Mouse (Mus musculus) neural tube, embryonic 15.5 days (tissue): Measurements from ENCODE around the gene 1700067K01Rik. TPM values are rescaled to one million over a fixed set of nuclear protein-coding genes. Genes with fewer than 3 reads are reported as not detected.

ENCODE experiments used
- ATAC-seq: fragments of 200-750 bp; cut with Nextera tagmentation; 2 replicates; pipeline ENCODE4 v1.8.0; 2017; ENCODE audit warnings: mild to moderate bottlenecking, moderate TSS enrichment, moderate library complexity; ENCODE audit not compliant: low FRiP score
- H3K27ac ChIP-seq: fragments of 300-500 bp; sonication (generic); replicated peaks from 2 replicates; pipeline ENCODE4 v1.5.1; 2015; ENCODE audit warnings: mild to moderate bottlenecking, inconsistent platforms
- H3K27me3 ChIP-seq: fragments of 300-500 bp; sonication (generic); replicated peaks from 2 replicates; pipeline ENCODE4 v1.6.1; 2015; ENCODE audit warnings: inconsistent platforms
- H3K36me3 ChIP-seq: fragments of 300-500 bp; sonication (generic); 2 replicates; pipeline ENCODE4 v1.6.1; 2015; ENCODE audit warnings: inconsistent platforms
- H3K4me1 ChIP-seq: fragments of 300-500 bp; sonication (generic); 2 replicates; pipeline ENCODE4 v1.6.1; 2015; ENCODE audit warnings: inconsistent platforms
- H3K4me2 ChIP-seq: fragments of 300-500 bp; sonication (generic); 2 replicates; pipeline ENCODE4 v1.6.1; 2015; ENCODE audit warnings: inconsistent platforms, mild to moderate bottlenecking, moderate library complexity
- H3K4me3 ChIP-seq: fragments of 300-500 bp; sonication (generic); replicated peaks from 2 replicates; pipeline ENCODE4 v1.5.1; 2015; ENCODE audit warnings: mild to moderate bottlenecking, inconsistent platforms
- H3K9ac ChIP-seq: fragments of 300-500 bp; sonication (generic); replicated peaks from 2 replicates; pipeline ENCODE4 v1.6.1; 2015; ENCODE audit warnings: mild to moderate bottlenecking, inconsistent platforms
- H3K9me3 ChIP-seq: fragments of 300-500 bp; sonication (generic); replicated peaks from 2 replicates; pipeline ENCODE4 v1.6.1; 2016; ENCODE audit warnings: inconsistent platforms
- WGBS: fragments of 180-500 bp; shearing (Covaris S2); methylation state at CpG from one replicate; pipeline ENCODE4 v1.1.7; 2015; ENCODE audit warnings: mixed read lengths; 5-methylcytosine and 5-hydroxymethylcytosine counted together
- polyA plus RNA-seq: library from polyadenylated mRNA; unstranded; fragments of >200 nt; fragmentation: Nextera tagmentation; extraction: Ambion mirVana; gene quantifications from 2 replicates; pipeline ENCODE4 v1.2.1, GENCODE M21; 2015

Gene 1700067K01Rik
- polyA plus RNA-seq, 1 experiment from 2014 or later, result 1.2 TPM

DNA sequence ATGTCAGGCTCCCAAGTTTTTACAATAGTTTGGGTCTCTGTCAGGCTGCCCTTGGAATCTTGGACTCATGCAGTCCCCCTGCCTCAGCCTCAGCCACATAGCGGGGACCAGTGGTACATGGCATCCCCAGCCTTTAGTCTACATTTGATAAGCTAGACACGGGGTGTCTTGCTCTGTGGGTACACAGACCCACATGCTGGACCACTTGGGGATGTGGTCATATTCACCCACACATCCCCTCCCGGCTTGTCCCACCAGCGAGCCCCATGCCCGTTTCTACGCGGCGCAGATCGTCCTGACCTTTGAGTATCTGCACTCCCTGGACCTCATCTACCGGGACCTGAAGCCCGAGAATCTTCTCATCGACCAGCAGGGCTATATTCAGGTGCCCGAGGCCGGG is 11.1 kb upstream of the 1700067K01Rik start:
- Histone ChIP-seq H3K36me3 (peaks cover 82% of the 10 kb centered on the region), H3K4me3 (no peak overlapping the region), H3K27ac (no peak overlapping the region), H3K4me2 (no peak overlapping the region), H3K4me1 (no peaks in the 10 kb centered on the region), H3K27me3 (no peaks in the 10 kb centered on the region), H3K9ac (no peak overlapping the region), H3K9me3 (no peaks in the 10 kb centered on the region)
- no peak for ATAC-seq
- WGBS, result 96% methylated on average over 14 of the region's 14 CpGs

DNA sequence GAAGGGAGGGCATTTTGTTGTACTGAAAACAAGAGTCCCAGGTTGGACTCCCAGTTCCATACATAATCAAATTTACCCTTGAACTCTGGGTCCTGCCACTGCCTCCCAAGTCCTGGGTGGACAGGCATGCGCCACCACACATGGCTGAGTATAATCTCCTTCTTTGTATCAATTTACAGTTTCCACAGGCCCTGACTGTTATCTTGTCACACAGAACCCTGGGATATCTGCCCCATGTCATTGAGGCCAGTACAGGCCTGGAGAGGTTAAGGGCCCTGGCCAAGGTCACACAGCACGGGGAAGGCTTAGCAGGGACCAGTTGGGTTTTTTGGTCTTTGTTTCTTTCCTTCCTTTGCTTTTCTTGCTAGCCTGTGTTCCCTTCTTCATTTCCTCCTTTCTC is 8.8 kb upstream of the 1700067K01Rik start:
- no peaks in the 10 kb centered on the region for H3K9me3 ChIP-seq
- peaks cover 8% of the 10 kb centered on the region for H3K4me1 ChIP-seq
- no peak for ATAC-seq
- no peaks in the 10 kb centered on the region for H3K27me3 ChIP-seq
- no peak overlapping the region for H3K4me3 ChIP-seq
- no peak overlapping the region for H3K9ac ChIP-seq
- no peak overlapping the region for H3K27ac ChIP-seq
- no peak overlapping the region for H3K4me2 ChIP-seq
- WGBS, result 82% methylated on average over 2 of the region's 2 CpGs
- H3K36me3 ChIP-seq, result peaks cover 63% of the 10 kb centered on the region

GRCm38 (mm10) chr8:83994030-83994429 is 7.3 kb upstream of the 1700067K01Rik start:
- no peak overlapping the region for H3K27ac ChIP-seq

DNA sequence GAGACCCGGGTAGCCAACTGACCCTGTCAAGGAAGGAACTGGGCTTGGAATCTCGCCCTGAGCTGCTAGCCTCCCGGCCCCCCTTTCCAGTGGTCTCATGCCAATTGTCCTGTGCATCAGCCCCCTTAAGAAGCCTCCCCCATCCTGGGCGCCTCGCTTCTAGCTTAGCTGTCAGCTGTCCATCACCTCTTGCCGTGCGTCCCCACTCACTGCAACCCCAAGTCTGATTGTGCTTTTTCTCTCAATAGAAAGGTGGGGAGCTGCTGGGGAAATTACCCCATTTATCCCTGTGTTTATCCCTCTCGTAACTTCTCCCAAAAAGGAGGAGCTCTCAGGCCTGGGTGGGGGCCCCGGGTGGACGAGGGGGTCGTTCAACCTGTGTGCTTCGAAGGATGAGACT is 5.3 kb upstream of the 1700067K01Rik start:
- ATAC-seq, result peak; percentile 17; the same call in 1 of the 2 replicates

More at GRCm38 (mm10) chr8:83994030-83994429, 7.3 kb upstream of the 1700067K01Rik start:
- H3K4me1 ChIP-seq, result peaks cover 15% of the 10 kb centered on the region
- no peak overlapping the region for H3K4me2 ChIP-seq
- no peaks in the 10 kb centered on the region for H3K27me3 ChIP-seq
- H3K4me3 ChIP-seq, result no peak overlapping the region
- H3K36me3 ChIP-seq, result peaks cover 47% of the 10 kb centered on the region
- H3K9ac ChIP-seq, result no peak overlapping the region
- 85% methylated on average over 3 of the region's 3 CpGs for WGBS
- no peaks in the 10 kb centered on the region for H3K9me3 ChIP-seq
- no peak for ATAC-seq

DNA sequence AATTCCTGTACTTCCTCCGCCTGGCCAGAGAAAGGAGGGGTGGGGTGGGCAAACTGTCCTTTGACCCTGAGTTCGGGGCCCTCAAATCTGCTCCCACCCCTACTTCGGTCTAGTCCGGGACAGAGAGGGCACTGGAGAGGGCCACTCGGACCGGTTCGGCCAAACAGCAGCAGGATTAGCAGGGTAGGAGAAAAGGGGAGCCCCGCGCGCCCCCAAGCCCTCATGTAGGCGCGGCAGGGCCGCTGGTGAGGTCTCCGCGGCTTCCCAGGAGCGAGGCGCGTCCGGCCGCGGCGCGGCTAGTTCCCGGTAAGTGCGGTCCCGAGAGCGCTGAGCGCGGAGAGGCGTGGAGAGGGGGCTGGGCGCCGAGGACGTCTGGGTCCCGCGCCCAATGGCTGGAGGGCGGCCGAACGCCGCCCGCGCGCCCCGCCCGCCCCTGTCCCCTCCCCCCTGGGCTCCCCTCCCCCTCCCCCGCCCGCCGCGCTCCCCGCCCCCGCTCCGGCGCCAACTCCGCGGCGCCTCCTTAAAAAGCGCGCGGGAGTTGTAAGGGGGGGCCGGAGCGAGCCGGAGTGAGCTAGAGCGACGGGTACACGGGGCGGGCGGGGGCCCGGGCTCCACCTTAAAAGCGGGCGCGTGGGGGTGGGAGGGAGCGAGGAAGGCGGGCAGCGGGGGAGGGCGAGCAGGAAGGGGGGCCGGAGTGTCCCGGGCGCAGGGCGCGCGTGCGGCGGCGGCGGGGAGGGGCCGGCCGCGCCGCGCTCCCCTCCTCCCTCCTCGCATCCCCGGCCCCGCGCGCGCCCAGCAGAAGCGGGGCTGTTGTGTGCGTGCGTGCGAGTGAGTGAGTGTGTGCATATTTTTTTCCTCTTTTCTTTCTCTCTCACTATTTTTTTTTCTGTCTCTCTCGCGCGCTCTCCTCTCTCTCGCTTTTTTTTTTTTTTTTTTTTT is 4.5 kb upstream of the 1700067K01Rik start:
- Histone ChIP-seq H3K4me3 (peak overlapping the region; percentile 74), H3K9me3 (no peaks in the 10 kb centered on the region), H3K9ac (peak overlapping the region; percentile 76), H3K36me3 (peaks cover 25% of the 10 kb centered on the region), H3K27ac (peak overlapping the region; percentile 96), H3K4me2 (peak overlapping the region; percentile 91), H3K27me3 (peaks cover 16% of the 10 kb centered on the region), H3K4me1 (peaks cover 26% of the 10 kb centered on the region)
- WGBS, result 1% methylated on average over 69 of the region's 103 CpGs
- ATAC-seq, result peak; percentile 78

More for the DNA sequence above, 5.3 kb upstream of the 1700067K01Rik start:
- WGBS, result 18% methylated on average over 12 of the region's 12 CpGs
- Histone ChIP-seq H3K4me2 (peak overlapping the region; percentile 91), H3K9ac (no peak overlapping the region), H3K4me3 (peak overlapping the region; percentile 74), H3K36me3 (peaks cover 33% of the 10 kb centered on the region), H3K9me3 (no peaks in the 10 kb centered on the region), H3K4me1 (peaks cover 26% of the 10 kb centered on the region), H3K27me3 (peaks cover 7% of the 10 kb centered on the region), H3K27ac (peak overlapping the region; percentile 96)

DNA sequence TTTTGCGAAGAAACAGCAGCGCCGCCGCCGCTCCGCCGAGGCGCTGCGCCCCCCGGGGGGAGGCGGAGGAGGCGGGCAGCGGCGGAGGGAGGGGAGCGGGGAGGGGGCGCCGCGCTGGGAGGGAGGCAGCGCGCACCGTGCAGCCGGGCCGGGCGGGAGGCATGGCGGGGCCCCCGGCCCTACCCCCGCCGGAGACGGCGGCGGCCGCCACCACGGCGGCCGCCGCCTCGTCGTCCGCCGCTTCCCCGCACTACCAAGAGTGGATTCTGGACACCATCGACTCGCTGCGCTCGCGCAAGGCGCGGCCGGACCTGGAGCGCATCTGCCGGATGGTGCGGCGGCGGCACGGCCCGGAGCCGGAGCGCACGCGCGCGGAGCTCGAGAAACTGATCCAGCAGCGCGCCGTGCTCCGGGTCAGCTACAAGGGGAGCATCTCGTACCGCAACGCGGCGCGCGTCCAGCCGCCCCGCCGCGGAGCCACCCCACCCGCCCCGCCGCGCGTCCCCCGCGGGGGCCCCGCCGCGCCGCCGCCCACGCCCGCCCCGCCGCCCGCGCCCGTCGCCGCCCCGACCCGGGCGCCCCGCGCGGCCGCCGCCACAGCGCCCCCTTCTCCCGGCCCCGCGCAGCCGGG is 3.7 kb upstream of the 1700067K01Rik start, which contains the start of gene Samd1:
TSS of gene Samd1 (plus strand) at position 162 of the 631 bp plus-strand sequence.
- WGBS, result under 1% methylated on average over 28 of the region's 112 CpGs
- peak within 1 kb of the TSS; percentile 91 for H3K4me2 ChIP-seq
- no peak for ATAC-seq
- peak within 1 kb of the TSS; percentile 76 for H3K9ac ChIP-seq
- H3K4me1 ChIP-seq, result peaks cover 26% of the 10 kb centered on the region
- peaks cover 16% of the 10 kb centered on the region for H3K27me3 ChIP-seq
- peaks cover 17% of the 10 kb centered on the region for H3K36me3 ChIP-seq
- peak within 1 kb of the TSS; percentile 82 for H3K4me3 ChIP-seq
- peak within 1 kb of the TSS; percentile 96 for H3K27ac ChIP-seq
- no peaks in the 10 kb centered on the region for H3K9me3 ChIP-seq

DNA sequence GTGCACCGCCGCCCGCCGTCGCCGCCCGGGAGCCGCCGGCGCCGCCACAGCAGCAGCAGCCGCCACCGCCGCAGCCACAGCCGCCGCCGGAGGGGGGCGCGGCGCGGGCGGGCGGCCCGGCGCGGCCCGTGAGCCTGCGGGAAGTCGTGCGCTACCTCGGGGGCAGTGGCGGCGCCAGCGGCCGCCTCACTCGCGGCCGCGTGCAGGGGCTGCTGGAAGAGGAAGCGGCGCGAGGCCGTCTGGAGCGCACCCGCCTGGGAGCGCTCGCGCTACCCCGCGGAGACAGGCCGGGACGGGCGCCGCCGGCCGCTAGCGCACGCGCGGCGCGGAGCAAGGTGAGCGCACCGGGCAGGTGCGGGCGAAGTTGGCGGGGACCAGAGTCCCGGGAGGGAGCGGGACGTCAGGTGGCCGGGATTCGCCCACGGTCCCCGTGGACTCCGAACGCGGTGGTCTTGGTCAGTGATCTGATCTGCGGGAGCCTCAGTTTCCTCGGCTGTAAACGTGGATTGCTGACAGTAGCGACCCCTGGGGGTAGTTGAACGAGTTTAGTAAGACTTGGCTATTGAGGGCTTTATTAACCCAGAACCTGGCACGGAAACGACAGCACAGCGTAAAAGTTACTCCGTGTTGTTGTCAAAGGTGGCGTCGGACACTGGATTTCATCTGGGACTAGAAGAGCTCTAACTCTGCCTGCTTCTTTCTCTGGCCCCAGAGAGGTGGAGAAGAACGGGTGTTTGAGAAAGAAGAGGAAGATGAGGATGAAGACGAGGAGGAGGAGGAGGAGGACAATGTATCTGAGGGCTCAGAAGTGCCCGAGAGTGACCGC is 2.9 kb upstream of the 1700067K01Rik start:
- Histone ChIP-seq H3K9me3 (no peaks in the 10 kb centered on the region), H3K27ac (peak overlapping the region; percentile 81), H3K4me3 (peak overlapping the region; percentile 82), H3K4me1 (peaks cover 31% of the 10 kb centered on the region), H3K9ac (peak overlapping the region; percentile 76), H3K27me3 (peaks cover 16% of the 10 kb centered on the region), H3K4me2 (peak overlapping the region; percentile 91), H3K36me3 (peaks cover 16% of the 10 kb centered on the region)
- WGBS, result 1% methylated on average over 63 of the region's 92 CpGs
- no peak for ATAC-seq

DNA sequence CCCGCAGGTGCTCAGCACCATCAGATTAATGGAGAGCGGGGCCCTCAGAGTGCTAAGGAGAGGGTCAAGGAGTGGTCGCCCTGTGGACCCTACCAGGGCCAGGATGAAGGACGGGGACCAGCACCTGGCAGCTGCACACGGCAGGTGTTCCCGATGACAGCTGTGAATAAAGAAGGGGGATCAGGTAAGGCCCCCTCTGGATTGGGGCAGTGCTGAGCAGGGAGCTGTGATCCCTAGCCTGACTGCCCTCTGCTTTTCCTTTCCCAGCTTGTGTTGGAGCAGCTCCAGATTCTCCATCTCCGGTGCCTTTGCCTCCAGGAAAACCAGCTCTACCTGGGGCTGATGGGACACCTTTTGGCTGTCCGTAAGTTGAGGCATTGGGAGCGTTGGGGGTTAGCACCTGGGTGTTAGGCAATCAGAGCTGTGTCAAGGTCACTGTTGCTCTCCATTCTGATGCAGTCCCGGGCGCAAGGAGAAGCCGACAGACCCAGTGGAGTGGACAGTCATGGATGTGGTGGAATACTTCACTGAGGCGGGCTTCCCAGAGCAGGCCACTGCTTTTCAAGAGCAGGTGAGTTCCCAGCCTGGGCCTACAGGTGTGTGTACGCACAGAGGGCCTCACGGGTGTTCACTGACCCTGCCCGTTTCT is 2.1 kb upstream of the 1700067K01Rik start:
- Histone ChIP-seq H3K4me2 (peak overlapping the region; percentile 91), H3K27me3 (peaks cover 16% of the 10 kb centered on the region), H3K4me1 (peaks cover 37% of the 10 kb centered on the region), H3K4me3 (peak overlapping the region; percentile 82), H3K36me3 (peaks cover 16% of the 10 kb centered on the region), H3K27ac (peak overlapping the region; percentile 81; the same call in 1 of the 2 replicates), H3K9me3 (no peaks in the 10 kb centered on the region), H3K9ac (peak overlapping the region; percentile 76)
- WGBS, result 70% methylated on average over 16 of the region's 16 CpGs
- no peak for ATAC-seq

DNA sequence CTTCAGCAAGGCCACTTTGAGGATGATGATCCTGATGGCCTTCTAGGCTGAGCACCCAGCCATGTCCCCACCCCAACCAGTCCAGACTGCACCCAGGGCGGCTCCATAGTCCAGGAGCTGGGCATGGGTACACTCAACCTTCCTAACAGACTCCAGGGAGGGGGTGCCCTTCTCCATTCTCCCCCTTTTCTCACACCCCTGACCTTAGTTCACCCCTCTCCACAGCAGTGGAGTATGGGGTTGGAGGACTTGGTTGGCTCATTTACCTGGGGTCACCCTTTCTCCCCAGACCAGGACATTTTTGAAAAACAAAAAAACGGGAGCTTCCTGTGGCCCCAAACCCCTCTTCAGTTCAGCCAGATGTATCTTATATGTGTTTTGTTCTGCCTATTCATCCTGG is 1.5 kb upstream of the 1700067K01Rik start:
- Histone ChIP-seq H3K4me1 (peaks cover 42% of the 10 kb centered on the region), H3K27ac (no peak overlapping the region), H3K9ac (no peak overlapping the region), H3K9me3 (no peaks in the 10 kb centered on the region), H3K4me3 (peak overlapping the region; percentile 82; the same call in 1 of the 2 replicates), H3K27me3 (peaks cover 16% of the 10 kb centered on the region), H3K36me3 (peaks cover 11% of the 10 kb centered on the region), H3K4me2 (peak overlapping the region; percentile 91; the same call in 1 of the 2 replicates)
- WGBS, result 100% methylated on average over 2 of the region's 2 CpGs
- ATAC-seq, result no peak

GRCm38 (mm10) chr8:84002957-84003611 is 1.8 kb downstream of the 1700067K01Rik start:
- no peak overlapping the region for H3K4me3 ChIP-seq
- H3K9me3 ChIP-seq, result no peaks in the 10 kb centered on the region
- H3K9ac ChIP-seq, result no peak overlapping the region
- no peak overlapping the region for H3K4me2 ChIP-seq
- peaks cover 16% of the 10 kb centered on the region for H3K27me3 ChIP-seq
- 63% methylated on average over 12 of the region's 12 CpGs for WGBS
- H3K36me3 ChIP-seq, result peaks cover 5% of the 10 kb centered on the region
- no peak overlapping the region for H3K27ac ChIP-seq
- ATAC-seq, result no peak
- peaks cover 40% of the 10 kb centered on the region for H3K4me1 ChIP-seq
